Mouse (Mus musculus): ENCODE measurements at regions not wholly inside any gene's neighbourhood (a gene's known extent, or its start where the extent isn't known, plus 50 kb on each side); places are given as distances from the start of the nearest gene placed in this dataset.

DNA sequence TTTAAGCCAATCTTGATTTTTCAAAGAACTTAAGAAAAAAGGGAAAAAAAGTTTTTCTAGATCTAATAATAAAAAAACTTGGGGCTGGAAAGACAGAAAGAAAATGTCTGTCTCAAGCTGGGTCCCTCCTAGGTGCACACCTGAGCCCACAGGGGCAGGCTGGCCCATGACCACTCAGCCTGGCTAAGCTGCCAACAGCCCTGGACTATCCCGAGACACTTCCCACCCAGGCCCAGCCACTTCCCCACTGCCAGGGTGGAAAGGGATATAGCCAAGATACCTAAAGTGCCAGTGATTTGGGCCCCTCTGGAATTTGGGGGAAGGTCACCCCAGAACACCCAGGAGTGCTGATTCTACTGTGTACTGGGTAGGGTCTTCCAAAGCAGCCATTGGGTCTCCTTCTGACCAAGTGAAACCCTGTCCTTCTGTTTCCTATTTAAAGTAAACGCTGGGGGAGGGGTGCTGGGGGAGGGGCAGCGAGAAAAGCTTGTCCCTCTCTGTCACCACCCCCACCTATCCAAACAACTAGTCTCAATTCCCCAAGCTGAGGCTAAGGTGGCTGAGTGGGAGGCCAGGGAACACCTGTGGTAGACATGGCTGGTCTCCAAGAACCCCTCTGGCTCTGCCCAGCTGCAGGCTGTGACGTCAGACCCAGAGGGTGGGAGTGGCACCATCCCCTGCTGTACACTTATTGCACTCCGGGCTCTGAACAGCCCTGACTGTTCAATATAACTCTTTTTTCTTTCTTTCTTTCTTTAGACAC lies 62.6 kb downstream of the Mcfd2 start:
- no peak for DNase-seq (ENCODE audit: inconsistent ontology term)

DNA sequence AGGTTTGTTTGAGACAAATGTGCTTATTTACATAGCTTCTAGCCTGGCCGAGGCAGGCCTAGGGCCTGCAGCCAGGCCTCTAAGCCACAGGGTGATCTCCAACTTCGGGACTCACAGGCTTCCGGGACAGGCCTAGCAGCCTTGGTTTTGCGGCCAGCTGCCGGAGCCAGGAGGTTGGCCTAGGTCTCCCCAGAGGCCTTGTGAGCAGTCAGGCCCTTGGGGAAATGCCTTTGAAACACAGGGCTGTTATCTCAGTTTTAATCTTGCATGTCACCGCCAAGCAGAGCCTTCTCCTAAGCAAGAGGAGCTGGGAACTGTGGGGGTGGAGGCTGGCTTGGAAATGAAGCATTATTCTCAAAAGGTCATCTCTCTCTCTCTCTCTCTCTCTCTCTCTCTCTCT lies 63.2 kb downstream of the Mcfd2 start:
- DNase-seq (ENCODE audit: inconsistent ontology term) = peak; percentile 64

DNA sequence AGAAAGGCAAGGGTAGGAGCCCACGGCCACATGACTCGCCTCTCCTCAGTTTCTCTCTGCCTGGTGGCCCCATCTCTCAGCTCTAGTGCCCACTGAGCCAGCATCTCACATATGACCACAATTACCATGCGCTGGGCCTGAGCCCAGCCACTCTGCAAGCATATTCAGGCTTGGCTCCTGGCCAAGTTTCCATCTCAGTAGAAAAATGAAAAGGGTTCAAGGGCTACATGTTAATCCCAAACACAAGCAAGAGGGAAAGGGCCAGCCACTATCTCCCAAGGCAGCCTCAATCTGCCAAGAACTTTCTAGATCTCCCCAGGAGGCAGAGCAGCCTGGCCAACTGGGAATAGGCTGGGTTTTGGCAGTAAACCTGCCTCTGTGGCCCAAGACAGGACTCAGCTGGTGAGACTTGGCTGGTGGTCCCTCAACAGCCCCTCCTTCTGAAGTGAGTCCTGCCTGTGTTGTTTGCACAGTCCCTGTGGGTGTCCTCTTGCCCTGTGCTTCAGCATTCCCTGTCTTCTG lies 65.0 kb downstream of the Mcfd2 start:
- DNase-seq (ENCODE audit: inconsistent ontology term) = peak; percentile 58

DNA sequence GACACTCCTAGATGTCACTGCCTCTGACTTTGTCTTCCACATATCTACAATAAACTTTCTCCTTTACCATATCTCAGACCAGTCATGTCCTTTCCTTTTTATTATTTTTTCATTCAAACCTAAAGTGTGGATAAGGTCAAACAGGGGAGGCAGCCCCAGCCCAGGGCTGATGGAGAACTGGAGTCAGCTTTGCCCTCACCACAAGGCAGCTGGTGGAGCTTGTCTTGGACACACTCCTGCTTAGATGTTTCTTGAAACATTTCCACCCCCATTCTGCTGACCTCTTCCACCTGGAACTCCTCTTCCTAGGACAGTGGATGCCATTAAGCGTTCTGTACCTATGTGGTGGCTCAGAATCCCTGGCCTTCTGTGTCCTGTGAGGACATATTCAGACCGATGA lies 65.6 kb downstream of the Mcfd2 start:
- no peak for DNase-seq (ENCODE audit: inconsistent ontology term)

DNA sequence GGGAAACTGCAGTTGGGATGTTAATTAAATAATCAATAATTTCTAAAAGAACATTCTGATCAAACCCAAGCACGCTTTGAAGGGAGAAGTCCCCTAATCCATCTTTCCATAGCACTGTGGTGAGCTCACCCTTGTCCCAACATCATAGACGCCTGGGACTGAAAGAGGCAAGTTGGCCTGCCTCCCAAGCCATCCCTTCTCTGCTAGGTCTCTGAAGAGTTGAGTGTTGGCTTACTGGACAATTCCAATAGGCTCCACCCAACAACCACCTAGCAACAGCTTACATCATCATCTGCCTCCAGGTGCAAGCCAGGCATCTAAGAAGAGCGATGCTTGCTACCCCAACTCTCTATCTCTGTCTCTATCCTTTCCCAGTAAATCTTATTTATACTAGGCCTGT lies 66.6 kb downstream of the Mcfd2 start:
- no peak for DNase-seq (ENCODE audit: inconsistent ontology term)

DNA sequence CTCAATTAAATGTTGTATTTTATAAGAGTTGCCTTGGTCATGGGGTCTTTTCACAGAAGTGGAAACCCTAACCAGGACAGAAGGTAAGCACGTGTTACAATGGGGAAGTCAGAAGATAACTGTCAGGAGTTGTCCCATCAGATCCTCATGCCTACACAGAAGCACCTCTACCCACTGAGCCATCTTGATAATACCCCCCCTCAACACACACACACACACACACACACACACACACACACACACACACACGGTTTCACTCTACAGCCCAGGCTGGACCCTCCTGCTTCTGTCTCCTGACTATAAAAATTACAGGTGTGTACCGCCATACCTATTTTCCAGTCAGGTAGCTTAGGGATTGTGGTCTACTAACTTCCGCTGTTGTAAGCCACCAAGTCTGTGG lies 68.3 kb downstream of the Mcfd2 start:
- DNase-seq (ENCODE audit: inconsistent ontology term) = no peak

DNA sequence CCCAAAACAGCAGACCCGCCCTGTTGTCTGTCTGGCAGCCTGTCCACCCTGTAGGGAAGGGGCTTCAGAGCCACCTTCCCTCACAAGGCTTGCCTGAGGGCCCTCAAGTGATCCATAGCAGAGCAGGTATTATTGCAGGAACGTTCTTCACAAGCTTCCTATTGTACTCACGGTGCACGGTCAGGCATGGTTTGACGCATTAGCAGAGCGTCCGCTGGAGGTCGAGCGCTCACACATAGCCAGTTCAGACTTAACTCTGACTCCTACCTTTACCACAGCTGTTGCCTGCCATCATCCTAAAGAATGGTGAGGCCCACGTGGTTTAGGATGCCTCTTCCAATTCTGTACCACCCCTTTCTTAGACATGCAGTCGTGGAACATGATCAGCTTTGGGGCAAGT lies 71.1 kb downstream of the Mcfd2 start:
- no peak for DNase-seq (ENCODE audit: inconsistent ontology term)

DNA sequence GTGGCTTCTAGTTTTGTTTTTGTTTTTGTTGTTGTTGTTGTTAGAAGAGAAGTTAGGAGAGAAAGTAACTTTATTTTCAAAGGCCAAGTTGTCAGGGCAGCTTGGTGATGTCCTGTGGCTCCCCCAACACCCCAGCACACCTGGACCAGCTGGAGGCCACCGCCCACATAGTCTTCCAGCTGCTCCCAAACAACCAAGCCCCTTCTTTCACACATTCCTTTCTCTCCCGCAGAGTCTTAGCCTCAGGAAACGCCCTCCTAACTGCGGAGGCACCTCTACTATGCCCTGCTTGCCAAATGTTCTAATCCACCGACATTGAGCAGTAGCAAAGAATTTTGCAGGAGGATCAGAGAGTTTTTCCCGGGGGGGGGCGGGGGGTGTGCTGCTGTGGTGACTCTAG lies 72.3 kb downstream of the Mcfd2 start:
- no peak for DNase-seq (ENCODE audit: inconsistent ontology term)

DNA sequence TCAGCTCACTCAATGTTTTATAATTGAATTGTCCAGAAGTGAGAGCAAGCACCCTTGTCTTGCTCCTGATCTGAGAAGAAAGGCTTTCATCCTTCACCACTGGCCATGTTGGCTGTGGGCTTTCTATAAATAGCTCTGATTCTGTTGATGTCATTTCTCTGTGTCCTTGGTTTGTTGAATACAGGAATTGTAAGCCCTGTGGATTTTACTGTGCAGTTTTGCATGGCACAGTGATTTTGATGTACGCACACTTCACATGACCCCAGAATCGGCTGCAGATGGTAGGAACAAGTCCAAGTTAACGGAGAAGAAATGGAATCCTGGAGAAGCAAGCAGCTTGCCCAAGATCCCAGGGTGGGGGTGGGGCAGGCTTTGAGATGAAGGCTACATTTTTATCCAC lies 76.1 kb downstream of the Mcfd2 start:
- no peak for DNase-seq (ENCODE audit: inconsistent ontology term)

Data from Muller cell, postnatal 12 days (primary cell).